Comparison of ENCODE assay signal across 8 mouse cellular contexts in the genomic region with DNA sequence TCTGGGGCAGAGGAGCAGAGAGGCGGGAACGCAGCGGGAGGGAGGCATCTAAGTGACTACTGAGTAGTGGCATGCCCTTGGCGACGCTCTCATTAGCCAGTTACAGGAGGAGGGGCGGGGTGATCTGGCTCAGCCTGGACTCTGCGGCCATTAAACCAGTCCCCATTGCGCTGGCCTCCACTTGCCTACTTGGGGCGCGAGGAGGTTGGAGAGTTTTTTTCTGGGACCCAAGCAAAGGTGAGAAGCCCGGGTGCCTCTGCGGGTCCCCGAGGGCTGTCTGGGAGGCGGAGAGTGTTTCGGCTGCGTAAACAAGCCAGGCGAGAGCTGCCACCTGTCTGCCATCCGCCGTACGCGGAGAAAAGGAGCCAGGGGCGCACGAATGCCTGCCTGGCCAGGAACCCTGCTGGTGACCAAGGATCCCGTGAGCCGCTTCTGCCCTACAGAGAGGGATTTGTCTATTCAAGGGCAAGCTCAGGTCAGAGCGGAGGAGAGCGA. TPM values are rescaled to one million over a fixed set of nuclear protein-coding genes. Genes with fewer than 3 reads are reported as not detected.
DNase-seq lines count a peak whose midpoint lies in the region; ATAC-seq lines count a peak whose summit lies in the region.

Gene Pla2g16, plus strand, starts transcription at position 132 of the 495 bp plus-strand sequence.

- H3K36me3 ChIP-seq in forebrain, embryonic 15.5 days = no peaks in the 10 kb centered on the region

- WGBS in forebrain, embryonic 15.5 days = 0% methylated on average over 27 of the region's 27 CpGs

- peak; percentile 61 for DNase-seq in ES-CJ7 (ENCODE audit: low read depth, low spot score)
- peak; percentile 79 for DNase-seq in heart, postnatal 4 days
- peak; percentile 33 to 51 for DNase-seq in layer of hippocampus, adult 8-10 months (ENCODE audit: low spot score in 2 of 2)
- peak; percentile 78 for DNase-seq in lung, postnatal 10 days
- peak; percentile 50 for DNase-seq in ovary, postnatal 14 days (ENCODE audit: low spot score)
- peak; percentile 68 to 70 for DNase-seq in thymus, postnatal 36 days

- H3K9ac ChIP-seq in forebrain, embryonic 15.5 days (replicated peaks) = 0 out of 2 replicates have a peak within 1 kb of the TSS, but pooled peaks have one; percentile 29

- peaks cover 10% of the 10 kb centered on the region for H3K4me1 ChIP-seq in brown adipose tissue, adult 24 weeks (ENCODE audit: control insufficient read depth, insufficient read depth, insufficient read length, low read length)
- H3K4me1 ChIP-seq in forebrain, embryonic 15.5 days = peaks cover 11% of the 10 kb centered on the region

- H3K4me2 ChIP-seq in forebrain, embryonic 15.5 days (replicated peaks) = peak within 1 kb of the TSS; percentile 47

- peak within 1 kb of the TSS; percentile 46 for H3K27ac ChIP-seq in brown adipose tissue, adult 24 weeks (replicated peaks; ENCODE audit: low read depth, low read length)
- H3K27ac ChIP-seq in forebrain, embryonic 15.5 days (replicated peaks) = no peak within 1 kb of the TSS

- no peaks in the 10 kb centered on the region for H3K9me3 ChIP-seq in forebrain, embryonic 15.5 days

- H3K27me3 ChIP-seq in forebrain, embryonic 15.5 days = no peaks in the 10 kb centered on the region

- no peak; the same call in 1 of the 2 replicates for ATAC-seq in forebrain, embryonic 15.5 days (replicated peaks)

- H3K4me3 ChIP-seq in brown adipose tissue, adult 24 weeks (ENCODE audit: insufficient read depth, low read depth, low read length) = peak within 1 kb of the TSS; percentile 86
- H3K4me3 ChIP-seq in forebrain, embryonic 15.5 days = peak within 1 kb of the TSS; percentile 35

RNA-seq across cellular contexts. Expression of gene Pla2g16, which starts in this region (rescaled TPM):
- polyA plus RNA-seq in brown adipose tissue, adult 24 weeks (2012; ENCODE audit: insufficient read depth, insufficient read length, missing spikeins) = 368 and 573 TPM in 2 replicates
- 4.0 and 4.7 TPM in 2 replicates for polyA plus RNA-seq in forebrain, embryonic 15.5 days (2015; fragmentation: Nextera tagmentation; extraction: Ambion mirVana)
- total RNA-seq in heart, postnatal 4 days (2021) = 10 to 100 TPM; 81.0 to 81.1 TPM
- 10 to 100 TPM; 40.1 to 48.2 (median 43.3) TPM for total RNA-seq in layer of hippocampus, adult 8-10 months (2022)

Comparison
In these comparisons a context has a peak if more than half of its experiments do, and no peak if none do; other contexts are left out.
1. RNA of gene Pla2g16 (polyA plus RNA-seq): 368 to 573 TPM in brown adipose tissue, adult 24 weeks; 4.0 to 4.7 TPM in forebrain, embryonic 15.5 days; every median in the first group is over 10 times any median in the second.
2. Peak in every context shown above with its lines, with median percentiles within 50 percentile points of each other: DNase-seq.